In genomic region chr10:90992237-90992636, GRCm38 (mm10) we compare ENCODE assay signal across 32 mouse cellular contexts.
"Had no signal": no experiment of that assay in that cellular context is flagged by ENCODE, and none has a peak within 500 bp of the region (broad histone marks: within the 10 kb centered on the region; RNA-seq: fewer than 3 reads in every experiment).

No protein-coding gene starts in this region.

- DNase-seq: left cerebral cortex, postnatal 4 days; liver; liver, embryonic 13.5 days; liver, postnatal 0 days; lung, adult 18-20 months; lung, adult 2 months; lung, embryonic 14.5 days; lung, postnatal 10 days; lung, postnatal 14 days; lung, postnatal 36 days; lung, postnatal 4 days; midbrain, embryonic 14.5 days had no signal

- H3K27me3 ChIP-seq: limb, embryonic 12.5 days; limb, embryonic 13.5 days; limb, embryonic 15.5 days; liver, embryonic 12.5 days; liver, embryonic 13.5 days; liver, embryonic 15.5 days; lung, embryonic 15.5 days; megakaryocyte, embryonic 14.5 days; midbrain, embryonic 12.5 days; midbrain, embryonic 13.5 days; midbrain, embryonic 15.5 days; neural tube, embryonic 12.5 days had no signal

- H3K4me1 ChIP-seq: limb, embryonic 10.5 days; limb, embryonic 12.5 days; limb, embryonic 13.5 days; limb, embryonic 15.5 days; liver, embryonic 12.5 days; liver, embryonic 13.5 days; liver, embryonic 15.5 days; lung, embryonic 15.5 days; megakaryocyte, embryonic 14.5 days; midbrain, embryonic 10.5 days; midbrain, embryonic 12.5 days; midbrain, embryonic 13.5 days; midbrain, embryonic 15.5 days; neural tube, embryonic 12.5 days had no signal

- H3K9ac ChIP-seq: limb, embryonic 12.5 days; limb, embryonic 13.5 days; limb, embryonic 15.5 days; liver, embryonic 12.5 days; liver, embryonic 13.5 days; liver, embryonic 14.5 days; liver, embryonic 15.5 days; liver, postnatal 0 days; lung, embryonic 14.5 days; lung, embryonic 15.5 days; midbrain, embryonic 12.5 days; midbrain, embryonic 13.5 days; midbrain, embryonic 15.5 days; neural tube, embryonic 12.5 days had no signal

- H3K4me3 ChIP-seq: limb, embryonic 10.5 days; limb, embryonic 12.5 days; limb, embryonic 13.5 days; limb, embryonic 15.5 days; liver, embryonic 12.5 days; liver, embryonic 13.5 days; liver, embryonic 15.5 days; lung, embryonic 15.5 days; megakaryocyte, embryonic 14.5 days; midbrain, embryonic 10.5 days; midbrain, embryonic 12.5 days; midbrain, embryonic 13.5 days; midbrain, embryonic 15.5 days; myocyte; neural tube, embryonic 12.5 days had no signal

- H3K27ac ChIP-seq: limb, embryonic 10.5 days; limb, embryonic 12.5 days; limb, embryonic 13.5 days; limb, embryonic 15.5 days; liver, embryonic 12.5 days; liver, embryonic 13.5 days; liver, embryonic 14.5 days; liver, embryonic 15.5 days; lung, embryonic 15.5 days; macrophage; midbrain, embryonic 10.5 days; midbrain, embryonic 12.5 days; midbrain, embryonic 13.5 days; midbrain, embryonic 15.5 days; neural tube, embryonic 12.5 days had no signal

- ATAC-seq: liver, embryonic 12.5 days; liver, postnatal 0 days; lung, postnatal 0 days; midbrain, embryonic 13.5 days; midbrain, embryonic 15.5 days; midbrain, embryonic 16.5 days had no signal

- H3K9me3 ChIP-seq: limb, embryonic 10.5 days; limb, embryonic 12.5 days; limb, embryonic 13.5 days; limb, embryonic 15.5 days; liver, embryonic 12.5 days; liver, embryonic 13.5 days; liver, embryonic 15.5 days; lung, embryonic 15.5 days; megakaryocyte, embryonic 14.5 days; midbrain, embryonic 10.5 days; midbrain, embryonic 12.5 days; midbrain, embryonic 13.5 days; midbrain, embryonic 15.5 days; neural tube, embryonic 12.5 days had no signal

- H3K4me2 ChIP-seq: limb, embryonic 12.5 days; limb, embryonic 13.5 days; limb, embryonic 15.5 days; liver, embryonic 11.5 days; liver, embryonic 12.5 days; liver, embryonic 13.5 days; liver, embryonic 15.5 days; lung, embryonic 14.5 days; lung, embryonic 15.5 days; midbrain, embryonic 11.5 days; midbrain, embryonic 12.5 days; midbrain, embryonic 13.5 days; midbrain, embryonic 15.5 days; neural tube, embryonic 12.5 days had no signal
